Mouse (Mus musculus): ENCODE data around the gene Treml2. TPM values are rescaled to one million over a fixed set of nuclear protein-coding genes. Genes with fewer than 3 reads are reported as not detected.
A peak's percentile ranks its signal among the peaks of the same experiment; 100 is the strongest.

The Treml2 gene
- polyA plus RNA-seq, 1 experiment from 2014 or later: 0.08 TPM

DNA sequence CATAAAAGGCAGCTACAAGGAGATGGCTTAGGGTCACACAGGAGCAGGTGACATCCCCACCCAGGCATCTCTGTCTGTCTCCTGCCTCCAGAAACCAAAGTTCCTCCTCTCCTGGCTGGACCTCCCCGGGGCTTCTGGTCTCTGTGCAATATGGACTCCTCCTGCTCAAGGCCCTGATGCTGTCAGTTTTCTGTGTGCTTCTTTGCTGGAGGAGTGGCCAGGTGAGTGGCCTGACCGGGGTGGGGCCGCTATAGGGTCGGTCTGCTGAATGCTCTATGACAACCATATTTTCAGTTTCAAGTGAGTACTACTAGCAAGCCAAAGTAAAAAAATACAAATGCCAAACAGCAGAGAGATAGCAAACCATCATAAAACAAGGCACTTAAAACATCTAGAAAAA, 26.7 kb upstream of the Treml2 start:
- WGBS: 86% methylated on average over 4 of the region's 4 CpGs
- H3K9ac ChIP-seq (replicated peaks): no peak overlapping the region
- no peak overlapping the region for H3K4me2 ChIP-seq (replicated peaks)
- H3K36me3 ChIP-seq: no peaks in the 10 kb centered on the region
- no peak for ATAC-seq (replicated peaks)
- H3K4me1 ChIP-seq: no peaks in the 10 kb centered on the region
- no peak overlapping the region for H3K27ac ChIP-seq (replicated peaks)
- H3K4me3 ChIP-seq: no peak overlapping the region
- no peaks in the 10 kb centered on the region for H3K27me3 ChIP-seq
- no peaks in the 10 kb centered on the region for H3K9me3 ChIP-seq

DNA sequence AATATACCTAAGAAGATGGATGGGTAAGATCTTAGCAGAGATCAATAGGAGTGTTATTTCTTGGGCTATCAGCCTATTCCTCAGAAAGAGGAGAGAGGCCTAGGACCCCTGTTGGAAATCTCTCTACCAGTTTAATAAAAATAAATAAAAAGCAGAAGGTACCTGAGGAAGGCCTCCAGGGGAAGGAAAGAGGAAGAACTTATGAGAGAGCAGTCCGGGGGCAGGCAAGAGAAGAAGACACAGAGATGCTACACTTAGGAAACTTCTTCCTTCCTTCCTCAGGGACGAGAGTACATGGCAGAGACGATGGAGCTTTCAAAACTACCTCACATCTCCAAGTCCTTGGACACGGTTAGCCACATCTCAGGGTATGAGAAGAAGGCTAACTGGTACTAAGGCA, 25.2 kb upstream of the Treml2 start:
- Histone ChIP-seq H3K4me1 (no peaks in the 10 kb centered on the region), H3K9ac (replicated peaks) (no peak overlapping the region), H3K36me3 (no peaks in the 10 kb centered on the region), H3K4me2 (replicated peaks) (no peak overlapping the region), H3K4me3 (no peak overlapping the region), H3K27ac (replicated peaks) (no peak overlapping the region), H3K27me3 (no peaks in the 10 kb centered on the region), H3K9me3 (no peaks in the 10 kb centered on the region)
- 76% methylated on average over 4 of the region's 4 CpGs for WGBS
- no peak for ATAC-seq (replicated peaks)

DNA sequence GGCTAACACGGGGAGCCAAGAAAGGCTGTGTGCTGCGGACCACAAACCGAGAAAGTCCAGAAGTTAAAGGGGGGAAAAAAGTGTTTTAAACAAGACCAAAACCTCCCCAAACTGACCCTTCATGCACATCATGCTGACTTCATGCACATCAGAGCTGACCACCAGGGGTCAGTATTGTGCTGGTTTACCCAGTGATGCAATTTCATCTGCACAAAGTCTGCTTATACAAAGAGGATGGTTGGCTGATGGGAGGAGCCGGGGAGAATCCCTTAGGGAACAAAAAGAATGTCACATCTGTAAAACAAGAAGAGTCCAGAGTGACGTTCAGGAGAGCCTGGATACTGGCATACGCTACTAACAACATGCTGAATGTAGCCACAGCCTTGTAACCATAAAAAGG, 24.4 kb upstream of the Treml2 start:
- Histone ChIP-seq H3K27ac (replicated peaks) (no peak overlapping the region), H3K9ac (replicated peaks) (no peak overlapping the region), H3K4me2 (replicated peaks) (no peak overlapping the region), H3K9me3 (no peaks in the 10 kb centered on the region), H3K4me3 (no peak overlapping the region), H3K4me1 (no peaks in the 10 kb centered on the region), H3K36me3 (no peaks in the 10 kb centered on the region), H3K27me3 (no peaks in the 10 kb centered on the region)
- ATAC-seq (replicated peaks): no peak
- WGBS: 30% methylated on average over 6 of the region's 6 CpGs

DNA sequence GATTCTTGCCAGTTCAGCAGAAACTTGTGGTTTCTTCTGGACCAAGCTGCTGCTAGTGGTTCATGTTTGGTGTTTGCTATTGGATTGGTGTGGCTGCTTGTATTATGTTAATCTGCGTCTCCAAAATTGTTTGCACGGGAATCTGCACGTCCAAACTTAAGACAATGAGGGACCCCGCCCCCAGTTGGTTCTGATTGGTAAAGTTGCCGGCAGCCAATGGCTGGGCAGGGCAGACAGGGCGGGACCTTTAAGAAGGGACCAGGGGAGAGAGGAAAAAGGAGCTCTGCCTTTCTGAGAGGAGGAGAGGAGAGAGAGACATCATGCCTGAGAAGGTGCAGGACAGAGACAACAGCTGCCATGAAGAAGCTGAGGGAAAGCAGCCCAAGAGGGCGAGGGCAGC, 23.6 kb upstream of the Treml2 start:
- Histone ChIP-seq H3K36me3 (no peaks in the 10 kb centered on the region), H3K4me2 (replicated peaks) (no peak overlapping the region), H3K27me3 (no peaks in the 10 kb centered on the region), H3K9me3 (no peaks in the 10 kb centered on the region), H3K9ac (replicated peaks) (no peak overlapping the region), H3K27ac (replicated peaks) (no peak overlapping the region), H3K4me1 (no peaks in the 10 kb centered on the region), H3K4me3 (no peak overlapping the region)
- 52% methylated on average over 7 of the region's 7 CpGs for WGBS
- ATAC-seq (replicated peaks): no peak

DNA sequence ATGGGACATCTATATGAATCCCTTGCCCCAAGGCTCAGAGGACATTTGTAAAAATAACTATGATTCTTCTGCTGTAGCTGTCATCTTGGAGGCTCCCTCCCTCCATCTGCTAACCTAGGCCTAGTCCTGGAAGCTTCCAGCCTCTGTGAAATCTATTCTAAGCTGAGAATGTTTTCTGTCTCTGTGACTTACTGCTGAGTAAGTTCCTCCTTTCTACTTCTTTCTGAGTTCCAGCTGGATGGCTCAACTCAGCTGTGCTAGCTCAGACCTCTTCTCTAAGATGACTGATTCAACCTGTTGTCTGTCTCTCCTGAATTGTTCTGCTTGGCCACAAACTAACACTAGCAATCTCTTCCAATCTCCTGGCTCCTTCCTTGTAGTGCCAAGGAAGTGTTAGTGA, 20.9 kb upstream of the Treml2 start:
- no peaks in the 10 kb centered on the region for H3K27me3 ChIP-seq
- ATAC-seq (replicated peaks): no peak
- no peaks in the 10 kb centered on the region for H3K36me3 ChIP-seq
- H3K27ac ChIP-seq (replicated peaks): no peak overlapping the region
- peaks cover 15% of the 10 kb centered on the region for H3K4me1 ChIP-seq
- H3K4me2 ChIP-seq (replicated peaks): no peak overlapping the region
- no peak overlapping the region for H3K9ac ChIP-seq (replicated peaks)
- H3K4me3 ChIP-seq: no peak overlapping the region
- no peaks in the 10 kb centered on the region for H3K9me3 ChIP-seq

DNA sequence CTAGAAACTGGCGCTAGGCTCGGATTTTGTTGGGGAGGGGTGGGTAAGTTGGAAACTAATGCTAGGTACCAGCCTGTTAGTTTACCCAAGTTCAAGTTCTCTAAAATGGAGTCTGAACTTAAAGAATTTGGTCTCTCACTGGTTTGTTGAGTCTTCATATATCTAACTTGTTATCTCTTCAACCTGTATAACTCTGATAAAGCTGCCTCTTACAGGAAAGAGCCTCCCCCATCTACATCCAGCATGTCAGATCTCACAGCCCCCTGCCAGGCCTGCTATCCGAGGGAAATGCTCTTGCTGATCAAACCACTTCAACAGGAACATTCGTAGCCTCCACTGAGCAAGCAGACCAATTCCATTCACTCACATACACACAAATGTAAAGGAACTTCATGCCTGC, 20.3 kb upstream of the Treml2 start:
- WGBS: 89% methylated on average over 4 of the region's 4 CpGs
- Histone ChIP-seq H3K36me3 (no peaks in the 10 kb centered on the region), H3K27me3 (no peaks in the 10 kb centered on the region), H3K4me2 (replicated peaks) (no peak overlapping the region), H3K9me3 (no peaks in the 10 kb centered on the region), H3K27ac (replicated peaks) (no peak overlapping the region), H3K9ac (replicated peaks) (no peak overlapping the region), H3K4me3 (no peak overlapping the region), H3K4me1 (peaks cover 15% of the 10 kb centered on the region)
- no peak for ATAC-seq (replicated peaks)

DNA sequence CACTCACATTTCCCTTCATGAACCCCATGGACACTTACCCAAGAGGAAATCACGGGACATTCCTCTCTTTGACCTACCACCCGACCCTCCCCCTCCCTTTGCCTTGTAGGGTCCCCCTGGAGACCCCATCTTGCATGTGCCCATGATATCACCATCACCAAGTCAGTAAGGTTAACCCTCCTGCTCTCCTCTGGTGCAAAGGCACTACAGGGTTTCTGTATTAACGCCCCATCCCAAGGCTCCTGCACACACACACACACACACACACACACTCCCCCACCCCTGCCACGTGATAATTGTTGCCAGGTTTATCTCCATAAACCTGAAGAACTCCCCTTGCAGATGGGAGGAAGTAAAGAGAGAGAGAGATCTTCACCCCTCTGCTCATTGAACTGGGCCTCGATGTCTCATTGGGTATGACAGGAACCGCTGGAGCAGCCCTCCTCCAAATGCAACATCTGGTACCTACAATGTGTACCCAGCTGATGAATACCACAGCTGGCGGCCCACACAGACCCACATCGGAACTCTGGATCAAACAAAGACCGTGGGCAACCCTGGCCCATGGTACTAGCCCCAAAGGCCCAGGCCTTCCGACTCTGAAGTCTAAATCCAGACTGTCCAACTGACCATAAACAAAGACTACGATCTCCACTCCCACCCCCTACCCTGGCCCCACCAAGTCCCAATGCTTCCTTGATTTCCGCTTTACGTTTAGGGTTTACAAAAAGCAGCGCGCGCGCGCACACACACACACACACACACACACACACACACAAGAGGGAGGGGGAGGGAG, 18.2 kb upstream of the Treml2 start:
- ATAC-seq (replicated peaks): peak; percentile 72
- Histone ChIP-seq H3K36me3 (no peaks in the 10 kb centered on the region), H3K9ac (replicated peaks) (peak overlapping the region; percentile 30), H3K4me2 (replicated peaks) (peak overlapping the region; percentile 51), H3K4me1 (peaks cover 15% of the 10 kb centered on the region), H3K27ac (replicated peaks) (peak overlapping the region; percentile 29; the same call in 1 of the 2 replicates), H3K4me3 (peak overlapping the region; percentile 36), H3K27me3 (no peaks in the 10 kb centered on the region), H3K9me3 (no peaks in the 10 kb centered on the region)
- WGBS: 22% methylated on average over 18 of the region's 18 CpGs

DNA sequence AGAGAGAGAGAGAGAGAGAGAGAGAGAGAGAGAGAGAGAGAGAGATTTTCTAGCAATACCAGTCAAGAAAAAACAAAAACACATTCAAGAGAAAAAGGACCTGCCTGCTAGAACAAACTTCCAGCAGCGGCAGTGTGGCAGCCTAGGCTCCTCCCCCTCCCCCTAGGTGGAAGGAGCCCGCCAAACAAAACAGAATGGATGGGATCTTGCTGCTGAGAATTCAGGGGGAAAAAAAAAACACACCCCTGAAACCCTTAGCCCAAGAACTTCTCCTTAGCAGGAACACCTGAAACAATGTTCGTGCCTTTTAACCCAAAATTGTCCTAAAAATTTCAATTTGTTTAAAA, 17.6 kb upstream of the Treml2 start:
- H3K27ac ChIP-seq (replicated peaks): peak overlapping the region; percentile 29; the same call in 1 of the 2 replicates
- peak overlapping the region; percentile 30 for H3K9ac ChIP-seq (replicated peaks)
- H3K4me2 ChIP-seq (replicated peaks): peak overlapping the region; percentile 51
- WGBS: 1% methylated on average over 3 of the region's 3 CpGs
- H3K36me3 ChIP-seq: no peaks in the 10 kb centered on the region
- no peaks in the 10 kb centered on the region for H3K27me3 ChIP-seq
- peak; percentile 53 for ATAC-seq (replicated peaks)
- H3K9me3 ChIP-seq: no peaks in the 10 kb centered on the region
- peak overlapping the region; percentile 36 for H3K4me3 ChIP-seq
- H3K4me1 ChIP-seq: peaks cover 15% of the 10 kb centered on the region

DNA sequence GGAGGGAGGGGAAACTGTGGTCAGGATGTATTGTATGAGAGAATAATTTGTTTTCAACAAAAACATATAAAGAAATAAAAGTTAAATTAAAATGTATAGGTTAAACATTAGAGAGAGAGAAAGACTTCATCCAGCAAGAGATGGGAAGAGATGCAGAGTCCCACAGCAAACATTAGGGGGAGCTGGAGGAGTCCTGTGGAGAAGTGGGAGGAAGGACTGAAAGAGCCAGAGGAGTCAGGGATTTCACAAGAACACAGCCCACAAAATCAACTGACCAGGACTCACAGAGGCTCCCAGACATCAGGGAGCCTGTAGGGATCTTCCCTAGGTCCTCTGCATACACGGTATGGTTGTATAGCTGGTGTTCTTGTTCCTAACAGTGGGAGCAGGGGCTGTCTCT, 12.5 kb upstream of the Treml2 start:
- Histone ChIP-seq H3K9ac (replicated peaks) (no peak overlapping the region), H3K36me3 (no peaks in the 10 kb centered on the region), H3K27ac (replicated peaks) (no peak overlapping the region), H3K4me1 (peaks cover 6% of the 10 kb centered on the region), H3K9me3 (no peaks in the 10 kb centered on the region), H3K27me3 (no peaks in the 10 kb centered on the region), H3K4me2 (replicated peaks) (no peak overlapping the region), H3K4me3 (no peak overlapping the region)
- WGBS: 60% methylated on average over 1 of the region's 1 CpGs
- no peak for ATAC-seq (replicated peaks)

DNA sequence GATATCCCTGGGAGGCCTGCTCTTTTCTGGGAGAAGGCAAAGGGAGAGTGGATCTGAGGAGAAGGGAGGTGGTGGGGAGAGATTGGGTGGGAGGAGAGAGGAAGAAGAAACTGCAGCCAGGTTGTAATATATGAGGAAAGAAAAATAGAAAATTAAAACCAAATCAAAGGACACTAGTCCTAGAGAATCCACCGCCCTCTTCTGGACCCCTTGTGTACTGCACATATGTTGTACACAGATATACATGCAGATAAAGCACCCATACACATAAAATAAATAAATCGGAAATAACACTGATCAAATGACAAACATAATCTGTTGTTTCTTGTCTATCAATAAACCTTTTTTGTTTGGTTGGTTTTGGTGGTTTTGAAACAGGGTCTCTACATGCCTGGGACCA, 12.0 kb upstream of the Treml2 start:
- H3K27ac ChIP-seq (replicated peaks): no peak overlapping the region

DNA sequence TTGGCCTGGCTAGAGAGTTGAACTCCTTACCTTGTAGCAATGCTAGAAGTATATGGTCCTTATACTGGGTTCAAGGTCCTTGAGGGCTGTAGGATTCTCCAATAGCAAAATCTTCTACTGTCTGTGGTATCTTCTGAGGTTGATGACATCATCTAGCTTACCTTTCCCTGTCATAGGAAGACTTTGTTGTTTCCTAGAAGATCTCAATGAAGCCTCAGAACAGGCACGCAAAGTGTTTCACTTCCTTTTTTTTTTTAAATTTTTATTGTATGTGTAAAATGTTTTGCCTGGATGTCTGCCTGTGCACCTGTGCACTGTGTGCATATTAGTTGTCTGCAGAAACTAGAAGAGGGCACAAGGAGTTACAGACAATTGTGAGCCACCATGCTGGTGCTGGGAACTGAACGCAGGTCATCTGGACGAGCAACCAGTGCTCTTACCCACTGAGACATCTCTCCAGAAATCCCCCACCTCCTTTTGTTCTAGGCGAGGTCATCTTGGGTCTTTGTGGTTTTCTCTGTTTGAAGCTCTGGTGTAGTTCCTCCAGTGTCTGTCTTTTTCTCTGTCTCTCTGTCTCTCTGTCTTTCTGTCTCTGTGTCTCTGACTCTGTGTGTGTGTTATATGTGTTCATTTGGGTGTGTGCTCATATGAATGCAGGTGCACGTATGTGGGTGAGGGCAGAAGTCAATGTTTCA, 5.7 kb upstream of the Treml2 start:
- Histone ChIP-seq H3K27ac (replicated peaks) (no peak overlapping the region), H3K9ac (replicated peaks) (no peak overlapping the region), H3K9me3 (no peaks in the 10 kb centered on the region), H3K4me1 (no peaks in the 10 kb centered on the region), H3K4me3 (no peak overlapping the region), H3K36me3 (no peaks in the 10 kb centered on the region), H3K27me3 (no peaks in the 10 kb centered on the region), H3K4me2 (replicated peaks) (no peak overlapping the region)
- WGBS: 79% methylated on average over 5 of the region's 5 CpGs
- no peak for ATAC-seq (replicated peaks)

More for the DNA sequence above, 12.0 kb upstream of the Treml2 start:
- Histone ChIP-seq H3K4me3 (no peak overlapping the region), H3K4me1 (peaks cover 2% of the 10 kb centered on the region; the same call in 1 of the 2 replicates), H3K4me2 (replicated peaks) (no peak overlapping the region), H3K9me3 (no peaks in the 10 kb centered on the region), H3K27me3 (no peaks in the 10 kb centered on the region), H3K36me3 (no peaks in the 10 kb centered on the region), H3K9ac (replicated peaks) (no peak overlapping the region)
- 73% methylated on average over 2 of the region's 2 CpGs for WGBS
- ATAC-seq (replicated peaks): no peak

DNA sequence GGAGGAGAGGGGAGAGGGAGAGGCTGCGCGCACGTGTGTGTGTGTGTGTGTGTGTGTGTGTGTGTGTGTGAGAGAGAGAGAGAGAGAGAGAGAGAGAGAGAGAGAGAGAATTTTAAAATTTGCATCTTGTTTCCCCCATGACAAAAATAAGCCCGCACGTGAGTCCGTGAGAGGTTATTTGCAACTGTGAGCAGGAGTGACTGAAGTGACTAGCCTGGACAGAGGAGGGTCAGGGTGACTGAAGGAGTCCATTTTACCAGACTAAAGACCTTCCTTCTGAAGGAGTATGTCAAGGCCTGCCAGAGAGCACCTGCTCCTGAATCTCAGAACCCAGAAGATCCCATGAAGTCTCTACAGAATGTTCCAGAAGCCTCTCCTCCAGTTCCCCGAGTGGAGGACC, 458 bp downstream of the Treml2 start:
- H3K9me3 ChIP-seq: no peaks in the 10 kb centered on the region
- WGBS: 60% methylated on average over 7 of the region's 7 CpGs
- no peaks in the 10 kb centered on the region for H3K36me3 ChIP-seq
- H3K4me3 ChIP-seq: no peak overlapping the region
- H3K27me3 ChIP-seq: no peaks in the 10 kb centered on the region
- H3K4me1 ChIP-seq: no peaks in the 10 kb centered on the region
- no peak for ATAC-seq (replicated peaks)
- H3K9ac ChIP-seq (replicated peaks): no peak overlapping the region
- H3K4me2 ChIP-seq (replicated peaks): no peak overlapping the region
- H3K27ac ChIP-seq (replicated peaks): no peak overlapping the region

DNA sequence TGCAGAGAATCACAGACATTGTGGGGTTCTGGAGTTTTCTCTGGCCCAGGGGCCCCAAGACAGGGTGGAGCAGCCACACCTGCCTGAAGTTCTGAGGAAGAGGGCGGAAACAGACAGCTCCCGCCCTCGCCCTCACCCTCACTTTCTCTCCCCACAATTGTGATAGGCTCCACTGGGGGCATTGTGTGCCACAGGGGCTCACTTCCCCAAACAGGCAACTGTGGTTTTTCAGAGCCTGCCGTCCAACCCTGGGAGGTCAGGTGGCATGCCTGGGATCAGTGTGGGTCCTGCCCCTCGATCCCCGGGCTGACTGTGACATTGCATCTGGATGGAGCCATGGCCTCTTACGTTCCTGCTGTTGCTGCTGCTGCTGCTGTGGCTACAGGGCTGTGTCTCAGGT, 901 bp downstream of the Treml2 start:
- 78% methylated on average over 7 of the region's 7 CpGs for WGBS

More for the DNA sequence above, 901 bp downstream of the Treml2 start:
- no peaks in the 10 kb centered on the region for H3K36me3 ChIP-seq
- H3K27ac ChIP-seq (replicated peaks): no peak overlapping the region
- no peak for ATAC-seq (replicated peaks)
- H3K27me3 ChIP-seq: no peaks in the 10 kb centered on the region
- H3K4me1 ChIP-seq: no peaks in the 10 kb centered on the region
- H3K9ac ChIP-seq (replicated peaks): no peak overlapping the region
- H3K4me2 ChIP-seq (replicated peaks): no peak overlapping the region
- H3K9me3 ChIP-seq: no peaks in the 10 kb centered on the region
- no peak overlapping the region for H3K4me3 ChIP-seq

All from forebrain, embryonic 15.5 days (tissue).